Mouse (Mus musculus): ENCODE results near the gene Ciita.

DNA sequence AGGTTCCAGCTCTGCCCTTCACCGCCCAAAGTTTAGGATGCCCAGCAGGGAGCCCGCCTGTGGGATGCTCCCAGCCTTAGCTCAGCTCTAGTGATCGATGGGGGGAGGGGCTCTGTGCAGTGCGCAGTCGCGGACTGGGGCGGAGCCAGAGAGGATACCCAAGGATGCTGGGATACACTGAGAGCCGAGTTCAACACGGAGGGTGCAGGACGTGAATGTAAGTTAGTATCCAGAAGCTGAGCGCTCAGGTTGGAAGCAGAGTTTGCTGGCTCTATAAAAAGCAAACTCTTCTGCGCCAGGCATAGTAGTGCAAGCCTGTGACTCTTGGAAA, 32.6 kb upstream of the Ciita start, which contains the start of gene Tvp23a:
- TF ChIP-seq POLR2A (IDR thresholded peaks at IDR 0.05; ENCODE audit: control insufficient read depth, extremely low read depth, insufficient read depth, low read length, poor library complexity) (no peak), CTCF (IDR thresholded peaks at IDR 0.05; ENCODE audit: borderline replicate concordance, control insufficient read depth, extremely low read depth, insufficient read depth, low read length, poor library complexity) (no peak)
